In genomic region chr12:112129300-112129856, GRCm38 (mm10) we compare ENCODE assay signal across 11 mouse cellular contexts. TPM values are rescaled to one million over a fixed set of nuclear protein-coding genes. Genes with fewer than 3 reads are reported as not detected.
DNase-seq lines count a peak whose midpoint lies in the region; ATAC-seq and TF ChIP-seq lines count a peak whose summit lies in the region.
"Had no signal": no experiment of that assay in that cellular context is flagged by ENCODE, and none has a peak within 500 bp of the region (broad histone marks: within the 10 kb centered on the region; RNA-seq: fewer than 3 reads in every experiment).

No protein-coding gene starts in this region.

- H3K27ac ChIP-seq in hindbrain, embryonic 10.5 days = peak overlapping the region; percentile 92; the same call in 1 of the 2 replicates
- no peak overlapping the region for H3K27ac ChIP-seq in hindbrain, embryonic 14.5 days
- H3K27ac ChIP-seq in lung, postnatal 0 days (ENCODE audit: low read length) = peak overlapping the region; percentile 89
- peak overlapping the region; percentile 88 for H3K27ac ChIP-seq in stomach, embryonic 14.5 days (ENCODE audit: low read length)
- H3K27ac ChIP-seq: hindbrain, postnatal 0 days; neural tube, embryonic 12.5 days had no signal

- no peak for TF ChIP-seq EP300 in lung, postnatal 0 days (IDR thresholded peaks at IDR 0.05)

- H3K4me3 ChIP-seq in hindbrain, embryonic 10.5 days = 0 out of 2 replicates have a peak overlapping the region, but pooled peaks have one; percentile 74
- no peak overlapping the region for H3K4me3 ChIP-seq in hindbrain, embryonic 14.5 days (replicated peaks; ENCODE audit: low read length)
- H3K4me3 ChIP-seq in lung, postnatal 0 days (ENCODE audit: low read depth, low read length) = no peak overlapping the region
- H3K4me3 ChIP-seq in stomach, embryonic 14.5 days (ENCODE audit: low read depth, low read length) = no peak overlapping the region

- H3K36me3 ChIP-seq in hindbrain, embryonic 10.5 days = no peaks in the 10 kb centered on the region
- H3K36me3 ChIP-seq in hindbrain, embryonic 14.5 days (replicated peaks; ENCODE audit: control insufficient read depth, insufficient read depth) = no peaks in the 10 kb centered on the region
- H3K36me3 ChIP-seq in lung, postnatal 0 days (ENCODE audit: insufficient read depth, low read length) = no peaks in the 10 kb centered on the region
- H3K36me3 ChIP-seq in stomach, embryonic 14.5 days (ENCODE audit: control insufficient read depth, insufficient read depth, low read length) = no peaks in the 10 kb centered on the region
- H3K36me3 ChIP-seq: neural tube, embryonic 12.5 days had no signal

- ATAC-seq in hindbrain, embryonic 14.5 days (ENCODE audit: low FRiP score) = no peak
- no peak for ATAC-seq in lung, postnatal 0 days
- ATAC-seq in stomach, embryonic 14.5 days (ENCODE audit: insufficient number of reproducible peaks, insufficient read depth, low FRiP score, low read depth) = no peak

- H3K9ac ChIP-seq in hindbrain, embryonic 14.5 days = no peak overlapping the region
- H3K9ac ChIP-seq in lung, postnatal 0 days (replicated peaks; ENCODE audit: low read depth) = no peak overlapping the region
- no peak overlapping the region for H3K9ac ChIP-seq in stomach, embryonic 14.5 days (replicated peaks; ENCODE audit: low read depth, low read length)

- H3K9me3 ChIP-seq in hindbrain, embryonic 10.5 days = no peaks in the 10 kb centered on the region
- no peaks in the 10 kb centered on the region for H3K9me3 ChIP-seq in hindbrain, embryonic 14.5 days (ENCODE audit: control insufficient read depth, low read length)
- H3K9me3 ChIP-seq in lung, postnatal 0 days (ENCODE audit: low read length) = no peaks in the 10 kb centered on the region
- H3K9me3 ChIP-seq in stomach, embryonic 14.5 days (ENCODE audit: control insufficient read depth, low read depth, low read length) = no peaks in the 10 kb centered on the region
- H3K9me3 ChIP-seq: neural tube, embryonic 12.5 days had no signal

- H3K4me1 ChIP-seq in hindbrain, embryonic 10.5 days (replicated peaks) = peaks cover 33% of the 10 kb centered on the region
- peaks cover 4% of the 10 kb centered on the region; the same call in 1 of the 2 replicates for H3K4me1 ChIP-seq in hindbrain, embryonic 14.5 days (replicated peaks; ENCODE audit: control insufficient read depth, insufficient read depth, low read length)
- peaks cover 9% of the 10 kb centered on the region for H3K4me1 ChIP-seq in lung, postnatal 0 days (ENCODE audit: insufficient read depth, low read depth, low read length)
- peaks cover 4% of the 10 kb centered on the region; the same call in 1 of the 2 replicates for H3K4me1 ChIP-seq in stomach, embryonic 14.5 days (ENCODE audit: control insufficient read depth, insufficient read depth, low read length)

- 55% methylated on average over 6 of the region's 6 CpGs for WGBS in hindbrain, embryonic 10.5 days
- WGBS in hindbrain, embryonic 14.5 days = 63% methylated on average over 6 of the region's 6 CpGs
- 55% methylated on average over 6 of the region's 6 CpGs for WGBS in lung, postnatal 0 days
- 62% methylated on average over 6 of the region's 6 CpGs for WGBS in stomach, embryonic 14.5 days

- no peak overlapping the region for H3K4me2 ChIP-seq in hindbrain, embryonic 14.5 days (replicated peaks)
- peak overlapping the region; percentile 78; the same call in 1 of the 2 replicates for H3K4me2 ChIP-seq in lung, postnatal 0 days (replicated peaks; ENCODE audit: low read depth, low read length)
- H3K4me2 ChIP-seq in stomach, embryonic 14.5 days (replicated peaks; ENCODE audit: low read depth, low read length) = no peak overlapping the region

- DNase-seq in hindbrain, embryonic 10.5 days (ENCODE audit: low spot score) = no peak
- no peak for DNase-seq in hindbrain, embryonic 14.5 days (ENCODE audit: low spot score)
- peak; percentile 55 for DNase-seq in lung, postnatal 0 days (ENCODE audit: low spot score)
- no peak for DNase-seq in lung, postnatal 4 days
- peak; percentile 54 for DNase-seq in fibroblast of lung, adult 2 months (ENCODE audit: low read depth)
- DNase-seq in right cerebral cortex, postnatal 36 days (ENCODE audit: low spot score in 2 of 2) = no peak
- DNase-seq in right cerebral cortex, postnatal 10 days (ENCODE audit: low spot score in 2 of 2) = no peak
- DNase-seq: left cerebral cortex, postnatal 4 days had no signal

- TF ChIP-seq CTCF in lung, postnatal 0 days (IDR thresholded peaks at IDR 0.05) = no peak

- peaks cover 79% of the 10 kb centered on the region for H3K27me3 ChIP-seq in hindbrain, embryonic 10.5 days (ENCODE audit: insufficient read depth, poor library complexity, severe bottlenecking)
- H3K27me3 ChIP-seq in hindbrain, embryonic 14.5 days (ENCODE audit: control insufficient read depth, insufficient read depth, low read length) = peaks cover 32% of the 10 kb centered on the region
- peaks cover 6% of the 10 kb centered on the region; the same call in 1 of the 2 replicates for H3K27me3 ChIP-seq in lung, postnatal 0 days (replicated peaks; ENCODE audit: insufficient read depth, low read length)
- 0 out of 2 replicates have a peak, but pooled peaks cover 2% of the 10 kb centered on the region for H3K27me3 ChIP-seq in stomach, embryonic 14.5 days (ENCODE audit: control insufficient read depth, insufficient read depth, low read length)

RNA-seq across cellular contexts. Expression of gene Kif26a, which starts 16.6 kb away (rescaled TPM):
- polyA plus RNA-seq in hindbrain, embryonic 10.5 days (2016; fragmentation: Nextera tagmentation; extraction: Ambion mirVana) = 2.7 and 3.1 TPM in 2 replicates
- 3.1 and 3.4 TPM in 2 replicates for polyA plus RNA-seq in hindbrain, embryonic 14.5 days (2014; fragmentation: Nextera tagmentation; extraction: Ambion mirVana)
- 2.9 and 3.0 TPM in 2 replicates for polyA plus RNA-seq in lung, postnatal 0 days (2015; fragmentation: Nextera tagmentation; extraction: Ambion mirVana)
- 2.9 and 3.0 TPM in 2 replicates for polyA plus RNA-seq in stomach, embryonic 14.5 days (2014; fragmentation: Nextera tagmentation; extraction: Ambion mirVana)

RNA-seq across cellular contexts. Expression of gene Aspg, which starts 22.9 kb away (rescaled TPM):
- 1.4 and 2.1 TPM in 2 replicates for polyA plus RNA-seq in hindbrain, embryonic 10.5 days (2016; fragmentation: Nextera tagmentation; extraction: Ambion mirVana)
- polyA plus RNA-seq in hindbrain, embryonic 14.5 days (2014; fragmentation: Nextera tagmentation; extraction: Ambion mirVana) = 0.29 and 0.46 TPM in 2 replicates
- polyA plus RNA-seq in lung, postnatal 0 days (2015; fragmentation: Nextera tagmentation; extraction: Ambion mirVana) = 2.5 and 2.6 TPM in 2 replicates
- 1.7 TPM in 2 replicates for polyA plus RNA-seq in stomach, embryonic 14.5 days (2014; fragmentation: Nextera tagmentation; extraction: Ambion mirVana)

Comparison
In these comparisons a context has a peak if more than half of its experiments do, and no peak if none do; other contexts are left out.
1. DNase-seq: peak in lung, postnatal 0 days (single experiment) and fibroblast of lung, adult 2 months (single experiment); none in hindbrain, embryonic 10.5 days (single experiment), hindbrain, embryonic 14.5 days (single experiment), lung, postnatal 4 days (0 of 2), right cerebral cortex, postnatal 36 days (0 of 2) and right cerebral cortex, postnatal 10 days (0 of 2).